Mouse (Mus musculus) spleen, postnatal 36 days (tissue): ENCODE measurements around the gene Slc25a51.
"Not testable (repeated sequence)": the region's sequence is repeated elsewhere in the genome, so short reads cannot be mapped to it uniquely, and the experiment has no call there.

Source experiments
- DNase-seq, 2 experiments: peaks; one replicate each; pipeline ENCODE4 v3.0.0; 2022; ENCODE audit warnings: low spot score in 2 of 2, mixed read lengths in 1 of 2

The Slc25a51 gene

DNA sequence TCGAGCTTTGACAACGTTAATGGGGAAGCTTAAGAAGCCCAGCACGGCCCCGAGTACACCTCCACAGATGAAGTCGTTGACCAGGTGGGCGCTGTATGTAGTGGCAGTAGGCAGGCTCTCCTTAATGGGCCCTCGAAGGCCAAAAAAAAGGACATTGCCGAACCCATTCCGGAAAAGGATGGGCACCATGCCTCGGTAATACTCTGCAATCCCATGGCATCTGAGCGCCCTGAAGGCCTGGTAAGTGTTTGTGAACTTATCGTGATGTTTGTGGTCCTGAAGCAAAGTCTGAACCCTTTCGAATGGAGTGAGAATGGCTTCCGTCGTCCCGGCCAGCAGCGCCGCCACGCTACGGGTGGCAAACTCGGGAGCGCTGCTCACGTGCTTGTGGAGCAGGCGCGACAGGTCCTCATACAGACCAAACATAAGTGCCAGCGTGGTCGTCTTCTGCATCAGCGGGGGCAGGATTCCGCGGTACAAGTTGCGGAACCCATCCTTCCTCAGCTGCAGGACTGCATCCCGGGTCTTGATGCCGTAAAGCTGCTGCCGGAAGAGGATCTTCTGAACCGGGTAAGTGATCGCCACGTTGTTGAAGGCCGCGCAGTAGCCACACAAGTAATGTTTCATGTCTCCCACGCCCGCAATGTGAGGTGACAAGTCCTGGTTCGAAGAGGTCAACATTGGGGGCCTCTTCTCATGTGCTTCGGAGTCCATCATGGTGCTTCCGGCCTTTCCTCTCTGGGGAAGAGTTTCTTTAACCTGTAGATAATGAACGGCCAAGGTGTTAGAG is 8.9 kb downstream of the Slc25a51 start:
- no peak for DNase-seq

DNA sequence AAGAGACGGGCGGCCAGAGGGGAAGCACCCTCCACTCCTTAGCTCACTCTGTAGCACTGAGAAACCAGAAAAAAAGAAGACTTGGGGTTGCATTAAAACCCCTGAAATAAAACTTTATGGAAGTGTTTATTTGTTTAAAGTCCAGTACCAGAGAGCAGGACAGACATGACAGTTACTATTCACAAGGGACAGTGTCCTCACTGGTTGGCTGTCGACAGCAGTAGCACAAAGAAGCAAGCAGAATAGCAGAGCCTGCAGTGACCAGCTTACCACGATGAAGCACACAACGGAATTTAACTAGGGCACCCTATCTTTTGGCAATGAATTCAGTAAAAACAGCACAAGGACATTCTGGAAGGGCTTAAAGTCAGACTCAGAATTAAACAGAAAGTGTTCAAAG is 10.3 kb downstream of the Slc25a51 start:
- not testable (repeated sequence) for DNase-seq

DNA sequence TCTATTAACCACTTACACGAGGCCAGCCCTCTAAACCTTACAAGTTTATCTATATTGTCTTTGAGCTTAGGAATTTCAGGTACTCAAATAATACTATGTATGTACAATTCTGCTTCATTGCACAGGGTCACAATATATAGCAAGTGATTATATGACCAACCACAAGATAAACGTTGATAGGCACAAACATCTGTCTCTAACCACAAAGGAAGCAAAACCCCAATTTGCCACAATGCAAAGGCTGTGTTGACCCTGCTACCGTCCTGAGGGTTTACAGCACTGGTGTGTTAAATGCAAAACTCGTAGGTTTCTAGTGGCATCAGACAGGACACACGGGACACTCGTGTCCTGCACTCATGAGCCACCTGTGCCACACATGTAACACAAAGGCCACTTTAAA is 12.4 kb downstream of the Slc25a51 start:
- DNase-seq = peak; percentile 27 to 36

GRCm38 (mm10) chr4:45393658-45394057 is 14.9 kb downstream of the Slc25a51 start:
- no peak for DNase-seq

DNA sequence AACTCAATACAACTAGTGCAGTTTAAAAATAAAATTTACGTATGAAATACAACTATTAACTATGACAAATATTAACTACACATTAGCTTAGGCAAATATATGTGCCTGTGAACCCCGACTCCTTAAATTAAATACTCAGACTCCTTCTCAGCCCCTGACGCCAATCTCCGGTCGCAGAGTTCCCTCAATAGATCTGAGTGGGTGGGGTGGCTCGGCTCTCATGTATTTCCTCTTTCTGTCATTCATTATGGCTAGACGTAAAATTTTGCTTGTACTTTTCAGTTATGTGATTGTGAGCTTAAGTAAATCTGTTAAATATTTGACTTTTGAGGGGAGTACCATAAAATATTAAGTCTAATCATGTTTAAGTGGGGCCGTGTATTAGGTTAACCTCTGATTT is 15.6 kb downstream of the Slc25a51 start:
- DNase-seq = no peak

DNA sequence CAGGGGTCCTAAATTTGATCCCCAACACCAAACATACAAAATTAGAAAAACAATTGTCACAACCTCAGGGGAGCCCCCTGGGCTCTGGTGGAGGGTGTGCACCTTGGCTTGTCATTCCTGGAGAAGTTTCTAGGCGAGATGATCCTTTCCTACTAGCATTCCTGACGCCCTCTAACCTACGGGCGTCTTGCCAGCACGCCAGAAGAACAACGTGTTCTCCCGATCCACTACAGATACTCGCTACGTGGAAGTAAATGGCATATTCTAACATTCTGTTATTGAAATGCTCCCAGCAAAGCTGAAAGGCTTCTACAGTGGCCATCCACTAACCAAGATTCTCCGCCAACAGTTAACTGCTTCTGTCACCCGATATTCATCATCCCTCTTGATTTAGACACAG is 16.0 kb downstream of the Slc25a51 start:
- no peak for DNase-seq

- DNase-seq = no peak
These were observed 16.5 kb downstream of the Slc25a51 start for GRCm38 (mm10) chr4:45392099-45392498.

DNA sequence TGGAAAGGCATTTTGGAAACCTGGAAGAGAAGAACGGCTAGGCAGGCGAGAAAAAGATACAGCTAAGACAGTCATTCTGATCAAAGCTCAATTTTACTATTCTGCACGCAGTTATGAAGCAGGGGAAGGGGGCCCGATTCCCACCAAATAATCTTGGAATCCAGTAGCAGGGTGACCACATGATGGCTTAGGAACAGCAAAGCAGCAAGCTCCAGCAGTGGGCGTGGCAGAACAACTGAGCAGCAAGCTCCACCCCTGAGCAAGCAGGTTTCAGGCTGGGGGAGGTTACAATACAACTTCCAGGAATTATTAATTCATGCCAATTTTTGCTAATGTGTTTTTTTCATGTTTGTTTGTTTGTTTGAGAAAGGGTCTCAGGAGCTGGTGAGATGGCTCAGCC is 21.3 kb downstream of the Slc25a51 start:
- not testable (repeated sequence) for DNase-seq

- DNase-seq = not testable (repeated sequence)
These were observed 26.4 kb downstream of the Slc25a51 start for GRCm38 (mm10) chr4:45382133-45382532.

DNA sequence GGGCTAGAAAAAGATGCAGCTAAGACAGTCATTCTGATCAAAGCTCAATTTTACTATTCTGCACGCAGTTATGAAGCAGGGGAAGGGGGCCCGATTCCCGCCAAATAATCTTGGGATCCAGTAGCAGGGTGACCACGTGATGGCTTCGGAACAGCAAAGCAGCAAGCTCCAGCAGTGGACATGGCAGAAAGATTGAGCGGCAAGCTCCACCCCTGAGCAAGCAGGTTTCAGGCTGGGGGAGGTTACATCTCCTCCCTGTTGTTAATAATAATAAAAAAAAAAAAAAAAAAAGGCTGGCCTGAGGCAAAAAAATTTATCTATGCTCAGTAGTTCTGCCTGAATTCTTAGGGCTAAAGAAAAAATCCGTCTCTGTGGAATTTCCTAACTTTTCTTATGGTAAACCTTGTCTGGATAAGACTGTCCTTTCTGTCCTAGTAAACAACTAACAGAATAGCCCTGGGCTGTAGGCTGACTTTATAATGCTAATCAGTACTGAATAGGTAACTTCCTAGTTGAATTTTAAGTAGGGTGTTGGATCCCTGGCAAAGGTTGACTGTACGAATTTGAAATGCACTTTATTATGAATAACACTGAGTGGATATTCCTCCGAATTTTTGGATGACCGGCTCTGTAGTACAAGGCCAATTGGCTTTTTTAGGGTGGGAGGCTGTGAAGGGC is 27.5 kb downstream of the Slc25a51 start:
- not testable (repeated sequence) for DNase-seq

DNA sequence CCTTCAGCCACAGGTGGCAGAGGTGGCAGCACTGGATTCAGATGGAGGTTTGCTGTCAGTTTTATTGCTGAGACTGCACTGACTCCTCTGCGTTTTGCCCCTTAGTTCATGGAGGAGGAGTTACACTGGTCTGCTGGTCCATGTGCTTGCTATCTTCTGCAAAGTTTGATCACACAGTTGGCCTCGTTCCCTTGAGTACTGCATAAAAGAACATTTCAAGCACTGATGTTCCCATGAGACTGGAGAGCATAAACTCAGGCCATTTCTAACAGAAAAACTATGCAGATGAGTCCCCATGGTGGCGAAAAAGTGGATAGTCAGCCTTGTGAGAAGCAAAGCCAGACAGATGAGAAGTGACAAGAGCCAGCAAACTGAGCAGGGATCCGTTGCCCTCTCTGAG is 32.0 kb downstream of the Slc25a51 start:
- no peak for DNase-seq

DNA sequence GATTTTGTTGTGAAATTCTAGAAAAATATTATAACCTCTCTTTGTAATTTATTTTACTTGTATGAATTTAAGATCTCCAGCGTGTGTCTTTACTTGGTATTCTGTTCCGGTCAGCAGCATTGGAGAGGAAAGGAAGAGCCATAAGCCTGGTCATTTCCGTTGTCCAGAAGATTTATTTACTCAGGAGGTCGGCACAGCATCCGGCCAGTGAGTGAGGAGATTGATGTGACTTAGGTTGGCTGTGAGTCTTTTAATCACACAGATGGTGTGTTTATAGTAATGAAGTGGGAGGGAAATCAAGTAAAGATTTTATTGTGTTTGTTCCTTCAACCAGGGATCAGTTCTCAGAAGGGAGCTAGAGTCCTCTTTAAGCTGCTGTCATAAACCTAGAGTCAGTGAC is 33.7 kb downstream of the Slc25a51 start:
- DNase-seq = no peak

DNA sequence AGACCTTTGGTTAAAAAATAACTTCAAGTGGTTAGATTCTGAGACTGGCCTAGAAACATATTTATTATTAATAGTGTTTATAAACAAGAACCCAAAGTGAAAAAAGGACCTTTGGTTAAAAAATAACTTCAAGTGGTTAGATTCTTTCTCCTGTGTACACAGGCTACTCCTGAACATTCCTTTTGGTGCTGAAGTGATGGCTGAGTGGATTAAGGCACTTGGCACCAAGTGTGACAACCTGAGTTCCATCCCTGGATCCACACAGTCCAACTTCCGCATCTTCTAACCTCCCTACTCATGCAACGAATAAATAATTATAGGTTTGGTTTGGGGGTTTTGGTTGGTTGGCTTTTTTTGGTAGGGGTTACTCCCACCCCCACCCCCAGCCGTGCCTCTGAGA is 37.3 kb downstream of the Slc25a51 start:
- no peak for DNase-seq

GRCm38 (mm10) chr4:45356653-45357052 is 51.9 kb downstream of the Slc25a51 start:
- no peak for DNase-seq
